In genomic region chr19:45747028-45747867, GRCm38 (mm10) we compare ENCODE assay signal across 7 mouse cellular contexts. TPM values are rescaled to one million over a fixed set of nuclear protein-coding genes. Genes with fewer than 3 reads are reported as not detected.
DNase-seq lines count a peak whose midpoint lies in the region; ATAC-seq and TF ChIP-seq lines count a peak whose summit lies in the region.

No protein-coding gene starts in this region.

- peak; percentile 91 for TF ChIP-seq CTCF in brain, embryonic 14.5 days (IDR thresholded peaks at IDR 0.05; ENCODE audit: borderline replicate concordance, extremely low read depth, insufficient read depth, insufficient read length)

- ATAC-seq in hematopoietic stem cell, adult 5-6 weeks (replicated peaks in 1 of 2; ENCODE audit: insufficient read depth in 1 of 2, low FRiP score in 2 of 2, low TSS enrichment in 1 of 2, low read depth in 1 of 2, poor library complexity in 2 of 2, severe bottlenecking in 2 of 2), result peak; percentile 44 to 52; a peak in 2 of 4 replicates

- TF ChIP-seq POLR2A in brain, embryonic 14.5 days (IDR thresholded peaks at IDR 0.05; ENCODE audit: borderline replicate concordance, extremely low read depth, insufficient read depth, insufficient read length, poor library complexity, severe bottlenecking), result no peak

- DNase-seq in MN1 (ENCODE audit: low spot score), result peak; percentile 87
- peak; percentile 88 for DNase-seq in brain, embryonic 14.5 days (ENCODE audit: low read depth)
- peak; percentile 67 for DNase-seq in fibroblast of lung, adult 2 months (ENCODE audit: low read depth)
- peak; percentile 79 to 96 for DNase-seq in layer of hippocampus, postnatal 25 days (ENCODE audit: extremely low spot score in 1 of 2, low spot score in 1 of 2)
- DNase-seq in lung, postnatal 4 days, result peak; percentile 86 to 90
- peak; percentile 61 to 86 for DNase-seq in spleen, adult 18-20 months

RNA-seq across cellular contexts. Expression of gene Npm3, which starts 2.1 kb away (rescaled TPM):
- polyA plus RNA-seq in brain, embryonic 14.5 days (2012; rRNA removed), result 50.0 and 70.1 TPM in 2 replicates
- total RNA-seq in hematopoietic stem cell, adult 5-6 weeks (2017), result 63.4 and 85.8 TPM in 2 replicates
- 10 to 100 TPM; 10.4 to 10.9 TPM for total RNA-seq in layer of hippocampus, postnatal 25 days (2021)

RNA-seq across cellular contexts. Expression of gene Fgf8, which starts 4.5 kb away (rescaled TPM):
- 1.8 and 2.0 TPM in 2 replicates for polyA plus RNA-seq in brain, embryonic 14.5 days (2012; rRNA removed)
- total RNA-seq in hematopoietic stem cell, adult 5-6 weeks (2017), result not detected in 2 replicates
- total RNA-seq in layer of hippocampus, postnatal 25 days (2021), result not detected

RNA-seq across cellular contexts. Expression of gene Mgea5, which starts 36.4 kb away (rescaled TPM):
- 125 and 156 TPM in 2 replicates for polyA plus RNA-seq in brain, embryonic 14.5 days (2012; rRNA removed)
- total RNA-seq in hematopoietic stem cell, adult 5-6 weeks (2017), result 234 and 248 TPM in 2 replicates
- total RNA-seq in layer of hippocampus, postnatal 25 days (2021), result 100 to 1,000 TPM; 147 to 148 TPM

Comparison
In these comparisons a context has a peak if more than half of its experiments do, and no peak if none do; other contexts are left out.
1. Peak in every context shown above with its lines: DNase-seq and ATAC-seq.